Mouse (Mus musculus) thymus, adult 2 months (tissue): Measurements from ENCODE around the gene Prep. TPM values are rescaled to one million over a fixed set of nuclear protein-coding genes. Genes with fewer than 3 reads are reported as not detected.
A peak's percentile ranks its signal among the peaks of the same experiment; 100 is the strongest.
"Not testable (repeated sequence)": the region's sequence is repeated elsewhere in the genome, so short reads cannot be mapped to it uniquely, and the experiment has no call there.

Experiments
- DNase-seq: peaks from one replicate; pipeline ENCODE4 v3.0.0; 2021
- H3K27ac ChIP-seq: fragments of 200-500 bp; 2 replicates; pipeline ENCODE4 v1.5.1; 2012; ENCODE audit warnings: low read length, control low read depth; ENCODE audit not compliant: control insufficient read depth, insufficient read depth
- H3K27me3 ChIP-seq: fragments of 200-500 bp; 2 replicates; pipeline ENCODE4 v1.6.1; 2012; ENCODE audit warnings: mild to moderate bottlenecking, low read length, moderate library complexity, mixed read lengths; ENCODE audit not compliant: control insufficient read depth, insufficient read depth
- H3K36me3 ChIP-seq: fragments of 200-500 bp; 2 replicates; pipeline ENCODE4 v1.6.1; 2012; ENCODE audit warnings: mild to moderate bottlenecking, low read length, moderate library complexity; ENCODE audit not compliant: control insufficient read depth, insufficient read depth
- H3K4me1 ChIP-seq: fragments of 200-500 bp; replicated peaks from 2 replicates; pipeline ENCODE4 v1.6.1; 2012; ENCODE audit warnings: low read length; ENCODE audit not compliant: control insufficient read depth, insufficient read depth
- H3K4me3 ChIP-seq: fragments of 200-500 bp; 2 replicates; pipeline ENCODE4 v1.5.1; 2012; ENCODE audit warnings: mild to moderate bottlenecking, low read length, control low read depth, moderate library complexity; ENCODE audit not compliant: control insufficient read depth, insufficient read depth
- CTCF ChIP-seq: fragments of 200-500 bp; IDR thresholded peaks from 2 replicates; pipeline ENCODE4 v1.5.1; 2012; ENCODE audit warnings: mild to moderate bottlenecking, control low read depth, low read length, moderate library complexity, borderline replicate concordance; ENCODE audit not compliant: control insufficient read depth, poor library complexity, insufficient read depth; ENCODE audit errors: extremely low read depth
- POLR2A ChIP-seq: fragments of 200-500 bp; IDR thresholded peaks from 2 replicates; pipeline ENCODE4 v1.6.1; 2012; ENCODE audit warnings: mild to moderate bottlenecking, low read length, control low read depth, moderate library complexity; ENCODE audit not compliant: control insufficient read depth, poor library complexity, insufficient read depth; ENCODE audit errors: extremely low read depth
- WGBS: fragments of 180-500 bp; shearing (Covaris S2); methylation state at CpG from one replicate; pipeline ENCODE4 v1.1.7; 2018; 5-methylcytosine and 5-hydroxymethylcytosine counted together
- polyA plus RNA-seq: library from polyadenylated mRNA; depleted of rRNA; stranded (reverse); fragments of >200 nt; gene quantifications from 2 replicates; pipeline ENCODE4 v1.2.3, GENCODE M21; 2012

Prep gene
- polyA plus RNA-seq, 1 experiment: 28.1 TPM

DNA sequence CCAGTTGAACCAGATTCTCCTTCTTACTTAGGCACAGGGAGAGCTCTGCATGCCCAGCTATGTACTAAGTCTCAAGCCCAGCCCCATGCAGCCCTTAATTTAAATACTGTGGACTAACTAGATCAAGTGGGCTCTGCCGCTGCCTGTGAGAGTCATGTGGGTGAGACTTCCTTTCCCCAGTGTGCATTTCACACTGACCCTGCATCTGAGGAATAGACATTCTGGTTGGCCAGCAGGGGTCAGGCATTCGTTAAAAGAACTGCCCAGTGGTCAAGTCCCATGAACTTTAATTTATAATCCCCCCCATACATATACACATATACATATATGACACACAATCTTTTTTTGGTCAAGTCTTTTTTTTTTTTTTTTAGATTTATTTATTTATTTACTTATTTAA, 15.7 kb downstream of the Prep start:
- no peaks in the 10 kb centered on the region for H3K4me1 ChIP-seq
- DNase-seq: no peak
- no peak overlapping the region for H3K4me3 ChIP-seq
- TF ChIP-seq CTCF: no peak
- no peak for TF ChIP-seq POLR2A
- H3K27me3 ChIP-seq: no peaks in the 10 kb centered on the region
- WGBS: 77% methylated on average over 2 of the region's 2 CpGs
- H3K36me3 ChIP-seq: no peaks in the 10 kb centered on the region
- H3K27ac ChIP-seq: no peak overlapping the region

DNA sequence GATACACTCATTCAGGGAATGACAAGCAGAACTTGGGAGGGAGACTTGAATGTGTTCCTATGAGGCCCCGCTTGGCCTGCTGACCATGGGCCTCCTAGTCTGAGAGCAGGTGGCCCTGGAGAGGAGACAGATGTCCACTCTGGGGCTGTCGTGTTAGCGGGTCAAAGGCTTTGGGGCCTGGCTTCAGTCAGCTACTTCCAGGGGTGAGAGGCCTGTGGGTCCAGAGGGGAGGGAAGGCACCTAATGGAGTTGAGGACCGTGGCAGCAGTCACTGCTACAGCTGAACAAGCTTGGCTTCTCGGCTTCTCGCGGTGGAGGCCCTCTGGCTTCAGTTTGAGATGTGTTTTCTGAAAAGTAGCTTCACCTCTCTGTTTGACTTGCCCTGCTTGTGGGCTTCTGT, 17.0 kb downstream of the Prep start:
- not testable (repeated sequence) for H3K4me3 ChIP-seq, H3K27me3 ChIP-seq, H3K4me1 ChIP-seq, H3K27ac ChIP-seq, DNase-seq, H3K36me3 ChIP-seq
- 99% methylated on average over 7 of the region's 7 CpGs for WGBS

- whole genome bisulfite sequencing: 95% methylated on average over 3 of the region's 3 CpGs
Measured at GRCm38 (mm10) chr10:45084471-45084870, 17.5 kb downstream of the Prep start.

DNA sequence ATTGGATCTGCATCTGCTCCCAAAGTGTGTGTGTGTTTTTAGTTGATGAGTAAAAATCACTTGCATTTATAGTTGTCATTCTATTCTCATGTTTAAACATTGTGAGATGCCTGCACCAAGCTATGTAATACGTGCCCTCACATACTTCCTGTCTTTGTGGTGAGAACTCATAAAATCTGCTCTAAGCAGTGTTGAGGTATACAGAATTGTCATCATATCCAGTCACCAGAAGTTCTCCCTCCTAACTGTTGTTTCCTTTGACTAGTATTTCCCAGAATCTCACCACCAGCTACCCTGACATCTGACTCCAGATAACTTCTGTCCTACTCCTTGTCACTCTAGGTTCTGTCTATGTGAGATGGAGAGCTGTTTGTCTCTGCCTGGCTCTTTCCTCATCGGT, 18.3 kb downstream of the Prep start:
- no peak overlapping the region for H3K4me3 ChIP-seq
- no peaks in the 10 kb centered on the region for H3K27me3 ChIP-seq
- H3K27ac ChIP-seq: no peak overlapping the region
- DNase-seq: no peak
- H3K4me1 ChIP-seq: no peaks in the 10 kb centered on the region
- no peaks in the 10 kb centered on the region for H3K36me3 ChIP-seq
- WGBS: 47% methylated on average over 2 of the region's 2 CpGs
- TF ChIP-seq POLR2A (no peak), CTCF (no peak)

More at GRCm38 (mm10) chr10:45084471-45084870, 17.5 kb downstream of the Prep start:
- Histone ChIP-seq H3K27ac (no peak overlapping the region), H3K4me3 (no peak overlapping the region), H3K27me3 (no peaks in the 10 kb centered on the region), H3K4me1 (no peaks in the 10 kb centered on the region), H3K36me3 (no peaks in the 10 kb centered on the region)
- DNase-seq: no peak
- TF ChIP-seq POLR2A (no peak), CTCF (no peak)

DNA sequence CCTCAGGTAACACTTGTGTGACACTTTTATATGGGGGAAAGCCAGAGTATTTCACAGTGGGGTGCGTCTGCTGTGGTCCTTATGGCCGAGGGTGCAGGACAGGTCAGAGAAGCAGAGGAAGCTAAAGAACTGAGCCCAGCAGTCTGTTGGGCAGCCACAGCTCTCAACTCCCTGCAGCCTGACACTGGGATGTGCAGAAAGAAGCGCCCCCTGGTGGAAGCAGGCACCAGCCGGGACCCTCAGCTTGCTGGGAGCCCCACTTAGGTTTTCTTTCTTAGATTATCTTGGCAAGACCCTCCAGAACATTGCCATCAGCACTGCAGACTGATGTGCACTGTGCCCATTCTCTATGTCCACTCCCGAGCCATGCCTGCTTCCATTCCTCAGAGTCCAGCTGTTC, 19.6 kb downstream of the Prep start:
- peak; percentile 48 for DNase-seq
- no peak overlapping the region for H3K4me3 ChIP-seq
- no peaks in the 10 kb centered on the region for H3K27me3 ChIP-seq
- TF ChIP-seq CTCF (peak; percentile 74; the same call in 1 of the 2 replicates), POLR2A (no peak)
- H3K36me3 ChIP-seq: no peaks in the 10 kb centered on the region
- H3K4me1 ChIP-seq: no peaks in the 10 kb centered on the region
- no peak overlapping the region for H3K27ac ChIP-seq
- 81% methylated on average over 5 of the region's 5 CpGs for WGBS

DNA sequence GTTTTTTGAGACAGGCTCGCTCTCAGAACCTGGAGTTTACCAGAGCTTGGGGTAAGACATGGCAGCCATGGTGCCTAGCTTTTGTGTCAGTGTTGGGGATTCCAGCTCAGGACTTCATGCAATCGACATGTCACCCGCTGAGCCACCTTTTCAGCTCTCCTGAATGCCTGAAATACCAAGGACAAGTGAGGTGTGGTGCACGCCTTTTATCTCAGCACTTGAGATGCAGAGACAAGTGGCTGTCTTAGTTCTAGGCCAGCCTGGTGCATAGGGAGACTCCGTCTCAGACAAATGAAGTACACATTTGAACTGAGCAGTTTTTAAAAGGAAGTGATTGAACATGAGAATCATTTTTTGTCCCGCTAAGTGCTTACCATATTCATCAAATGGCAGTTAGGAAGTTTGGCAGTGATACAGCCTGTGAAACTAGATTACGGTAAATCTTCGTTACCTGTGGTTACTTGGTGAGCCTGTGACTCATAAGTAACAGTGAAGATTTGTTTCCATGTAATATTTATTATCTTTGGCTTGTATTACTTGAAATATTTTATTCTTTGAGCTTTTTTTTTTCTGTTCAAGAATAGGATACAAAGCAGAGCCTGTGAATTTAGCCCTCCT, 24.6 kb downstream of the Prep start:
- H3K27me3 ChIP-seq: no peaks in the 10 kb centered on the region
- H3K4me1 ChIP-seq: no peaks in the 10 kb centered on the region
- no peak overlapping the region for H3K27ac ChIP-seq
- no peak for TF ChIP-seq POLR2A
- TF ChIP-seq CTCF: no peak
- H3K36me3 ChIP-seq: peaks cover 25% of the 10 kb centered on the region
- WGBS: 95% methylated on average over 8 of the region's 8 CpGs
- no peak for DNase-seq
- no peak overlapping the region for H3K4me3 ChIP-seq

- Histone ChIP-seq H3K27ac (no peak overlapping the region), H3K4me3 (no peak overlapping the region), H3K36me3 (peaks cover 28% of the 10 kb centered on the region), H3K4me1 (no peaks in the 10 kb centered on the region), H3K27me3 (no peaks in the 10 kb centered on the region)
- WGBS: 89% methylated on average over 12 of the region's 12 CpGs
- DNase-seq: no peak
- TF ChIP-seq POLR2A (no peak), CTCF (no peak)
Measured at GRCm38 (mm10) chr10:45092080-45093056, 25.4 kb downstream of the Prep start.
